Mouse (Mus musculus): Measurements from ENCODE around the gene Angptl2. TPM values are rescaled to one million over a fixed set of nuclear protein-coding genes. Genes with fewer than 3 reads are reported as not detected.

Angptl2 gene
- polyA plus RNA-seq, 1 experiment: 116 TPM

DNA sequence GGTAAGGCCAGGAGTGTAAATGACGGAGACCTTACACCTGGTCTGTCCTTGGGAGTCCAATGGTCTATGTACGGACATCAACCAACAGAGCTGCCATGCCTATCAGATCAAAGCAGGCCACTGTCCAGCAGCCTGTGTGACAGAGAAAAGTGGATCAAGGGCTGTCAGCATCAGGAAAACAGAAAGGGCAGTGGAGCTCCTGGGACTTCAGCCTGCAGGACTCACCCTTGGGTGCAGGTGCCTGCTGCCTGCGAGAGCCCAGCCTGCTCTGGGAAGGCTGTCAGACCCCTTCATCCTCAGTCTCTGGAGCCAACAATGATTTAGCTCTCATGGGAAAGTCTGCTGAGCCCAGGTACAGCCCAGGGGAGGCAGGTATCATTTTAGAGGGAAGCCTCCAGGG lies 45.6 kb downstream of the Angptl2 start:
- H3K27ac ChIP-seq (ENCODE audit: insufficient read depth, low read length): no peak overlapping the region
- no peaks in the 10 kb centered on the region for H3K4me1 ChIP-seq (ENCODE audit: control insufficient read depth, insufficient read depth, low read length)
- TF ChIP-seq CTCF (IDR thresholded peaks at IDR 0.05; ENCODE audit: borderline replicate concordance, insufficient read depth, low read length): no peak
- no peak for TF ChIP-seq POLR2A (IDR thresholded peaks at IDR 0.05; ENCODE audit: low read depth, low read length)
- no peak overlapping the region for H3K4me3 ChIP-seq (ENCODE audit: insufficient read depth, low read length)

- no peak overlapping the region for H3K4me3 ChIP-seq (ENCODE audit: insufficient read depth, low read length)
- H3K4me1 ChIP-seq (ENCODE audit: control insufficient read depth, insufficient read depth, low read length): no peaks in the 10 kb centered on the region
- H3K27ac ChIP-seq (ENCODE audit: insufficient read depth, low read length): no peak overlapping the region
- no peak for TF ChIP-seq POLR2A (IDR thresholded peaks at IDR 0.05; ENCODE audit: low read depth, low read length)
- no peak for TF ChIP-seq CTCF (IDR thresholded peaks at IDR 0.05; ENCODE audit: borderline replicate concordance, insufficient read depth, low read length)
Measured at GRCm38 (mm10) chr2:33265793-33266192, 49.9 kb downstream of the Angptl2 start.

- no peak overlapping the region for H3K4me3 ChIP-seq (ENCODE audit: insufficient read depth, low read length)
- no peak overlapping the region for H3K27ac ChIP-seq (ENCODE audit: insufficient read depth, low read length)
- H3K4me1 ChIP-seq (ENCODE audit: control insufficient read depth, insufficient read depth, low read length): no peaks in the 10 kb centered on the region
- TF ChIP-seq POLR2A (IDR thresholded peaks at IDR 0.05; ENCODE audit: low read depth, low read length): no peak
- no peak for TF ChIP-seq CTCF (IDR thresholded peaks at IDR 0.05; ENCODE audit: borderline replicate concordance, insufficient read depth, low read length)
Measured at GRCm38 (mm10) chr2:33267075-33267474, 51.2 kb downstream of the Angptl2 start.

DNA sequence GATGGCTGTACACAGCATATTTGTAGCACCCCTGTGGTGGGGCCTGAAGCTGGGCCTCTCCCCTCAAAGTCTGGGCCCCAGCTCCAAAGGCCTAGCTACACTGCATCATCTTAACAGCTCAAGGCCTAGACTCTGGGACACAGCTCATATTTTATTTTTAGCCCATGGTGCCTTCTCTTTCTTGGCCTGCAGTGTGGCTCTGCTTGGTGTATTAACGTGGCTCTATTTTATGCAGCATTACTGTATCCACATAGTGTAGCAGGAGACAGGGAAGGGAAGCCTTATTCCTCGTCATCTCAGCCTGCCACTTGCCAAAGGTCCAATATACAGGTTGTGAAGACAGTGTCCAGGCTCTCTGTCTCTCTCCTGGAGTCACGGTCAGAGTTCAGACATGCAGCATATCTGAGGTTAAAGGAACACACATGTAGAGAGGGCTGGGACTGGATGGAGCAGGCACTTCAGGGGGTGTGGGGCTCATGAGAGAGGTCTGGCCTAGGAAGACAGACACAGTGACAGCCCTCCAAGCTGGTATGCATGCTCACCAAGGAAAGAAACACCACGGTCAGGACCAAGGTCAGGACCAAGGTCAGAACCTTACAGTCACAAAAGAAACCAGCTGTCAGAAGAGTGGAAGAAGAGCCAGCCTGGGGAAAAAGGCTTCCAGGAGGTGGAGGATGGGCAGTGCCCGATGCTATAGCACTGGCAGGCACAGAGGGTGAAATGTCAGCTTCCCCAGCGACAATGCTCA lies 52.7 kb downstream of the Angptl2 start:
- H3K27ac ChIP-seq (ENCODE audit: insufficient read depth, low read length): no peak overlapping the region
- no peak overlapping the region for H3K4me3 ChIP-seq (ENCODE audit: insufficient read depth, low read length)
- TF ChIP-seq CTCF (IDR thresholded peaks at IDR 0.05; ENCODE audit: borderline replicate concordance, insufficient read depth, low read length) (no peak), POLR2A (IDR thresholded peaks at IDR 0.05; ENCODE audit: low read depth, low read length) (no peak)
- H3K4me1 ChIP-seq (ENCODE audit: control insufficient read depth, insufficient read depth, low read length): no peaks in the 10 kb centered on the region

DNA sequence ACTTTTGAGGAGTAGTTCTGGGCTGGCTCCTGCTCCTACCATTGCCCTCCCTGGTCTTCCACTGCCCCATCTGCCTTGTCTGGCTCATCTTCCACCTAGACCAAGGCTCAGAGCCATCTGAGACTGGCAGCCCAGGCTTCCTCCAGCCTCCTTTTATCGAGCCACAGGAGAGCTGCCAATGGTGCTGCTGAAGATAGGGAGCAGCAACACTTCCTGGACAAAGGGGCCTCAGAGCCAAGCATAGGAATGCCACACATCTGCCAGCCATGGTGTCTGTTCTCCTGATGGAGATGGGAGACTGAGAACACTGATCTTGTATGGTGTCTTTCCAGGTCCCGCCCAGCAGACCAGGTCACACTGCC lies 53.2 kb downstream of the Angptl2 start:
- Histone ChIP-seq H3K27ac (ENCODE audit: insufficient read depth, low read length) (no peak overlapping the region), H3K4me1 (ENCODE audit: control insufficient read depth, insufficient read depth, low read length) (no peaks in the 10 kb centered on the region), H3K4me3 (ENCODE audit: insufficient read depth, low read length) (no peak overlapping the region)
- TF ChIP-seq POLR2A (IDR thresholded peaks at IDR 0.05; ENCODE audit: low read depth, low read length): no peak
- no peak for TF ChIP-seq CTCF (IDR thresholded peaks at IDR 0.05; ENCODE audit: borderline replicate concordance, insufficient read depth, low read length)

DNA sequence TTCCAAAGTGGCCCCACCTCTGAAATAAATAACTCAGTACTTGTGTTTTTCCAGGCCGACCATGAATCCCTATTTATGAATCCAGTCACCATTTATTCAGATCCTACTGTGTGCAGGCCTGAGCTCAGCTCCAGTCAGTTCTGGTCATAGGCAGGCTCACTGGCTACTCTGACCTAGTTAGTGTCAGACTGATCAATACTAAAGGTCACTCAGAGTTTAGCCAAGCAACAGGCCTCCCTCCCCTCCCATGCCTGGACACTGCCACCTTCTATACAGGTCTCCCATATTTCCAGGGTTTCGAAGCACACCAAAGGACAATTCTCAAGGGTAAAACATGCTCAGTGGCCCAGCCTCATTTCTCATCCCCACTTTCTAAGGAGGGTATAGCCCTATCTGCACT lies 54.7 kb downstream of the Angptl2 start:
- TF ChIP-seq POLR2A (IDR thresholded peaks at IDR 0.05; ENCODE audit: low read depth, low read length) (no peak), CTCF (IDR thresholded peaks at IDR 0.05; ENCODE audit: borderline replicate concordance, insufficient read depth, low read length) (no peak)
- no peak overlapping the region for H3K4me3 ChIP-seq (ENCODE audit: insufficient read depth, low read length)
- H3K27ac ChIP-seq (ENCODE audit: insufficient read depth, low read length): no peak overlapping the region
- H3K4me1 ChIP-seq (ENCODE audit: control insufficient read depth, insufficient read depth, low read length): no peaks in the 10 kb centered on the region

GRCm38 (mm10) chr2:33271511-33271910 lies 55.6 kb downstream of the Angptl2 start:
- H3K27ac ChIP-seq (ENCODE audit: insufficient read depth, low read length): no peak overlapping the region
- no peak for TF ChIP-seq POLR2A (IDR thresholded peaks at IDR 0.05; ENCODE audit: low read depth, low read length)
- TF ChIP-seq CTCF (IDR thresholded peaks at IDR 0.05; ENCODE audit: borderline replicate concordance, insufficient read depth, low read length): no peak

DNA sequence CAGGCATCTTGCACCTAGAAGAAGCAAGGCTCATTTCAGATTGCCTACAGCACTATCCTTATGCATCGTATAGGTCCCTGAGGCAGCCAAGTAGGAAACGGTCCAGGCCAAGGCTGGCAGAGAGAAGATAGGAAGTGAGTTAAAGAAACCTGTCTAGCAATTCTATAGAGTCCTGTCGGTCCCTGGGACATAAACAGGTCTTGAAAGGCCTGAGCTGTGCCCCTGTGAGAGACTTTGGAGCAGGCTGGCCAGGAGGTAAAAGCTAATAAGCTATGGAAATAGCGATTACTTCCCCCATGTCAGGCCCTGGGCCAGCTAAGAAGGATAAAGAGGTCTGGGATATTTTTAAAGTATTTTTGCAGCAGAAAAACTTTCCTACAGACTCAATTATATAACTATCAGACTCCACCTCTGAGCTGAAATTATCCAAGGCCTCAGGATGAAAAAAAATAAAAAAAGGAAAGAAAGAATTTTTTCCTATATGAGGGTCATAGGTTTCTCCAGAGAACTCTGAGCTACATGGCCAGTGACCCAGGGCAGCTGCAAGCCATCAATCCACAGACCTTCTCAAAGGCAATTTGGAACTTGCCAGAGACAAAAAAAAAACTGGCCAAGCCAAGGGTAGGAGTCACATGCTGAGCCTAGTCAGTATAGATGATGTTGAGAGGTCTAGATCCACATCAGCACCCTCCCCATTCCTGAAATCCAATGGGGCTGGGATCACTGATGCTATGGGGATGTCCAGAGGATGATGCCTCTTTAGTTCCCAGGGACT lies 57.0 kb downstream of the Angptl2 start:
- no peak overlapping the region for H3K4me3 ChIP-seq (ENCODE audit: insufficient read depth, low read length)
- H3K27ac ChIP-seq (ENCODE audit: insufficient read depth, low read length): no peak overlapping the region
- H3K4me1 ChIP-seq (ENCODE audit: control insufficient read depth, insufficient read depth, low read length): no peaks in the 10 kb centered on the region
- no peak for TF ChIP-seq CTCF (IDR thresholded peaks at IDR 0.05; ENCODE audit: borderline replicate concordance, insufficient read depth, low read length)
- no peak for TF ChIP-seq POLR2A (IDR thresholded peaks at IDR 0.05; ENCODE audit: low read depth, low read length)

More at GRCm38 (mm10) chr2:33271511-33271910, 55.6 kb downstream of the Angptl2 start:
- no peaks in the 10 kb centered on the region for H3K4me1 ChIP-seq (ENCODE audit: control insufficient read depth, insufficient read depth, low read length)
- H3K4me3 ChIP-seq (ENCODE audit: insufficient read depth, low read length): no peak overlapping the region

GRCm38 (mm10) chr2:33274719-33275490 lies 59.0 kb downstream of the Angptl2 start:
- Histone ChIP-seq H3K27ac (ENCODE audit: insufficient read depth, low read length) (no peak overlapping the region), H3K4me1 (ENCODE audit: control insufficient read depth, insufficient read depth, low read length) (no peaks in the 10 kb centered on the region), H3K4me3 (ENCODE audit: insufficient read depth, low read length) (no peak overlapping the region)
- TF ChIP-seq CTCF (IDR thresholded peaks at IDR 0.05; ENCODE audit: borderline replicate concordance, insufficient read depth, low read length) (no peak), POLR2A (IDR thresholded peaks at IDR 0.05; ENCODE audit: low read depth, low read length) (no peak)

Measured in embryonic fibroblast, embryonic 13.5 days (primary cell).